Mouse (Mus musculus): ENCODE results near the gene Gm11397.
"Not testable (repeated sequence)": the region's sequence is repeated elsewhere in the genome, so short reads cannot be mapped to it uniquely, and the experiment has no call there.

The Gm11397 gene

GRCm38 (mm10) chr13:33395461-33395860 is at the start of gene Gm11397:
TSS of gene Gm11397 (plus strand) at chr13:33395761.
- DNase-seq: not testable (repeated sequence)

DNA sequence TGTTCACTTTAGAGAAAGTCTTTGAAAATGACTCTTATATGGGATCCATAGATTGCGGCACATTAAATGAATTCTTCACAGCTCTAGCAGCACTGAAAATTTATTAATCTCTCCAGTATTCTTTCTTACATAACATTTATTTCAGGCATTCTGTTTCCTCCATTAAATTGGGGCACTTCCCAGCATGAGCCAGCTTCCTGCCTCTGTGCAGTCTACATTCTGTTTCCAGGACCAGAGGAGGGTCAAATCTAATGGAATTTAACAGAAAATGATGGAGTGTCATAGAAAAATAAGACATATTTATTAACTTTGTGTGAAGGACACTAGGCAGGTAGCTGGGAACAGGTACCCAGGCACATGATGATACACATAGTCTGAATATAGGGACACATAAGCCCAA is 38.9 kb upstream of the Gm11397 start:
- not testable (repeated sequence) for DNase-seq

- DNase-seq: not testable (repeated sequence)
Measured at GRCm38 (mm10) chr13:33432714-33433113, 37.2 kb downstream of the Gm11397 start.

Measured in right cerebral cortex, postnatal 14 days (tissue).